Mouse (Mus musculus): ENCODE data around the gene Oxsr1.

- TF ChIP-seq TAL1 (IDR thresholded peaks at IDR 0.05; ENCODE audit: low read length) (no peak), GATA1 (IDR thresholded peaks at IDR 0.05; ENCODE audit: low read length) (no peak)
Observed at GRCm38 (mm10) chr9:119350531-119350930, 28.3 kb upstream of the Oxsr1 start.
